Mouse (Mus musculus) cerebellum, adult 11-12 months (tissue): ENCODE measurements around the gene Nxpe4.
"Not testable (repeated sequence)": the region's sequence is repeated elsewhere in the genome, so short reads cannot be mapped to it uniquely, and the experiment has no call there.

Experiments
- DNase-seq: peaks from one replicate; pipeline ENCODE4 v3.0.0; 2022

Gene Nxpe4

DNA sequence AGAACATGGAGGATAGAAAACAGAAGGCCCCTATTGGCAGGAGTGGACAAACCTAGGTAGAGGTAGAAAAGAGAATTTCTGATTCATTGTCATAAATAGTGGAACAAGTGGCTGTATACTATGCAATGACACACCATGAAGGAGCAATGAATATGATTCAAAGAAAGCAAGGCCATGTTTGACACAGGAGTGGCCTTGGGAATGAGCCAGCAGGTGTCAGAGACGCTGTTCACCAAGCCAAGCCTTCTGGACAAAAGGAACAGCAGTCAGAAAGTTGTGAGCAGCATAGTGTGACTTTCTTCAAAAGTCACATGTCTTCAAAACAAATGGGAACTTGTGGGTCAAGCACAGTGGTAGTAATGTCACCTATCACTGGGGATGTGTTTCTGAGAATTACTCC lies 80.0 kb downstream of the Nxpe4 start:
- DNase-seq: no peak

DNA sequence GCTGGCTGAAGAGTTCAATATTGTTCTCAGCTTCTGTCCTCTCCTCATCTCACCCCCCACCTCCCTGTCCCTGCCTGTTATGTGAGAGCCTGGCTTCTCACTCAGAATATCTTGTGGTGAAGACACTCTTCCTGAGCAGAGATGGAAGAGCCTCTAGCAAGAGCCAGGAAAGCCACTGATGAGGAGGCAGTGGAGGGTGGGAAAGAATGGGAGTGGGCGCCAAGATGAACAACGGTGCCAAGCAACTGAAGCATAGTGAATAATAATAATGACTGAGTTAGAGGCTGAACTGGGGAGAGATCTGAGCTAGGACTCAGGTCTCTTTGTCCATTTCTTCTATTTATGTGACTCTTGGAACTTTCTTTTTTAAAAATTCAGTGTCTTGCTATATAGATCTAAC lies 80.9 kb downstream of the Nxpe4 start:
- DNase-seq: no peak

DNA sequence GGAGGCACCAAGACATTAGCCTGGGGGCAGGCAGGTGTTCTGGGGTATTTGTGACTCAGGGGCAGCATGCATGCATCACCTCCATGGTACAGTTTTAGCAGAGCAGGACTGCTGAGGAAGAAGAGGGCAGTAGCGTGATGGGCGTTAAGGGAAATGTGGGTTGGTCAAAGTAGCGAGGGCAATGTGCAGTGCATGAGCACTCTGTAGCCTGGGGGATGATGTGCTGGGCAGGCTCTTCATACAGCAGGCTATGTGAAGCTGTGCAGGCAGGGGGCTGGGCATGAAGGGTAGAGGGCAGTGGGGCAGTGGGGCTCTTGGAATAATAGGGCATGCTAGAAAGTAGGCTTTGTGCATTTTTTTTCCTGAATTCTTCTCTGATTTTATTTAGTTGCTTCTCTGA lies 82.4 kb downstream of the Nxpe4 start:
- no peak for DNase-seq

DNA sequence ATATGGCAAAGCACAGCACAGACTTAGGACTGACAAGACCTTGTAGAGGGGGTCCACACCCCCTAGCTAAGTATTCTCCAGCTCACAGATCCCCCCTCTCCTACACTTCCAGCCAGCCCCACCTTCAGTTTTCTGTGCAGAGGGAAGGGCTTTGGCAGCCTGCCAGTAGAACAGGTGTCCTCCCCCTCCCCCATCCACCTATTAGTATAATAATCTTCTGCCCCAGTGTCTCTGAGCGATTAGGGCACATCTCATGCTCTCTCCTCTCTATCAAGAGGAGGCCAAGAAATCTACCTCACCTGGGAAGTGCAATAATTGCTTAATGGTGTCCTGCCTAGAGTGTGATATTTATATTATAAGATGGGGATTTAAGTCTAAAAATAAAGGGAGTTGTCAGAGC lies 83.7 kb downstream of the Nxpe4 start:
- no peak for DNase-seq

DNA sequence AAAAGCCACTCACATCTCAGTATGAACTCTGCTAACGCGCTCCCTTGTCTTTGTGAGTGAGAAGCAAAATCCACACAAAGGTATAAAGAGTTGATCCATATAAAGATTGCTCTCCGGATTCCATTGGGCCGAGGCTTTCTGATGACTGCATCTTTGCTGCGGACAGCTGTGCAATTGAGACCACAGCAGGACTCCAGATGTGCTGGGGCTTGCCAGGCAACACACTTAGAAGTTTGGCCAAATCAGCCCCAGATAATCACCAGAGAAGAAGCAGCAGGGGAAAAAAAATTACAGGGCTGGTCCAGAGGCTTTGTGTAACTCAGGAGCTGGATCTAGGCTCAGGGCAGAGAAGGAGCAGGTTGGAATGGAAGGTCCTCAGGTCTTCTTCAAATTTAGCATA lies 85.5 kb downstream of the Nxpe4 start:
- no peak for DNase-seq

DNA sequence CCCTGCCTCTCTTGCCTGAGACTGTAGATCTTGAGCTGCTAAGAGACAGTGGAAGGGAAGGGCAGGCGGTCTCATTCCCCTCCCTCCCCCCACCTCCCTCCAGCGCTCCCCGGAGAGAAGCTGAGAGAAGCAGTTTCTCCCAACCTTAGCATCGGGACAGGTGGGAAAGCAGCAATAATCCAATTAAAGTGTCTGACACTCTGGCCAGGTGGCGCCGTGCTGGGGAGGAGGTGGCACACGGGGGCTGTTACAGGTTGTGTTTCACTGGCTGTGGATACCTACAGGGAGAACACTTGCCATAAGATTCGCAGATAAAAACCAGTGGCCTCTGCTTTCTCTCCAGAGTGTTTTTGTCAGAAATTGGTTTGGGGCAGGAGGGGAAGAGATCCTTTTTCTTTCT lies 90.4 kb downstream of the Nxpe4 start:
- DNase-seq: no peak

DNA sequence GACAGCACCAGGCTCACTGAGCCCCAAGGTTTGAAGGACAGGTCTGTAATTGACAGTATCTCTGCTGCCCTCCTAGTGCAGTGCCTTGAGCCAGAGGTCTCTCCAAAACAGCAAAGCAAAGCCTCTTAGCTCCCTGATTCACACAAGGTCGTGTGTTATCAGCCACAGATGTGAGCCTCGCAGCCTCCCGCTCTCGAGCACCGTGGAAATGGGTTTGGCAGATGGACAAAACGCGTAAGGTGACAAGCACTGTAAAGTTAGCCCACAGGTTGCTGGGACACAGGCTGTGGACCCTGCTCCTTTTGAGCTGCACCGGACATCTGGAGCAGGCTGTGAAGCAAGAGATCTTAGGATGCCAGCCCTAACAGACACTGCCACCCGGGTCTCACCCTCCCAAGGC lies 95.2 kb downstream of the Nxpe4 start:
- no peak for DNase-seq

DNA sequence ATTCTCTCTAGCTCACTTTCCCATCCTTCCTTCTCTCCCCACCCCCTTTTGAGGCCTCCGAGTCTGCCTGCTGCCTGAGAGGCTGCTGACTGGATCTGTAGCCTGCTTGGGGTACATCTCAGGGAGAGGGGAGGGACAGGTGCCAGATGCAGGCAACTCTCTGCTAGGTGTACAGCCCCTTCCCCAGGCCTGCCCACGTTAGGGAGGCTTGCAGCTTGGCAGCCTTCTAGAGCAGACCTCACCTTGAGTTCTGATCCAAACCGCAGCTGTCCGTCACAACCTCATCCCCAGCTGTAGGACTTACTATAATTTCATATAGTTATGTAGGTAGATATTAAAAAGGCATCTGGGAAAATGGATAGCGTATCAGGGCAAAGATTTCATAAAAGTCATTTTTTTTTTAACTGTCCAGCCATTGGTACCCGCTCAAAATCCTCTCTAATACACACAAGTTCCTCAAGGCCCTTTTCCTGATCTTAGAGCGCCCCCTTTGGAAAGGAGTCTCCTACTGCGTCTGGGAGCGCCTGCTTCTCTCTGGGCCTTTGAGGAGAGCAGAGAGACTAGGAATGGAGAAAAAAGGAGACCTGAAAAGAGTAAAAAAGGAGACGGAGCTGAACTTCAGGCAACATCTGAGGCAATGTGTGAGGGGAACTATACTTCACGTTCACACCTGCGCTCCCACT lies 96.1 kb downstream of the Nxpe4 start:
- peak; percentile 14 for DNase-seq

DNA sequence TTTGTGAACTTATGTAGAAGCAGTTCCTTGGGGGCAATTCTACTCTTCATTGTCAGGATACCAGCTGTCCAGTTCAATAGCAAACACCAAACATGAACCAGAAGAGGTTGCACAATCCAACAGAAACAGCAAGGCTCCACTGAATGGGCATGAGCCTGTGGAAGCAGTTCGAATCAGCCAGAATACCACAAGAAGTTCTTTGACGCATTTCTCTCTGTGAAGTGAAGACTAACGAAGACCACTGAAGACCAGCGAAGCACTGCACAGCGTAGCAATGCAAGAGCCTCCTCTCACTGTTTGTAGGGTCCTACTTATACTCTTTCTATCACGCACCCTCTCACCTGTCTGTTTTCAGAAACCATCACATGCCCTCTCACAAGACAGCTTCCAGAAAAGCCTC lies 102.8 kb downstream of the Nxpe4 start:
- DNase-seq: no peak

DNA sequence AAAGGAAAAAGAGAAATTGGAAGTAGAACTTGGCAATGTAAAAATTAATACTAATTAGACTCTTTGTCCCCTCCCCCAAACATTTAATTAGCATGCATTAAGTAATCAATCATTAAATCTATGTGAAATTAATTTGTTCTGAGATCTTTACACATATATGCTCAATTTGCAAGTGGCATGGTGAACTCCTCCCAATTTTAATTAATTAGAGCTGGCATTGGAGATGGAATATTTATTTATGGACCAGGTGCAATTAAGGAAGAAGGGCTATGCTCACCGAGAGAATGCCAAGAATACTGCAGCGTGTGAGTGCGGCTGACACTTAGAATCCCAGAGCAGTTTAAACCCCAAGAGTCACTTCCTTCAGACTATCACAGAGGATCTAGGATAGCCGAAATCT lies 103.7 kb downstream of the Nxpe4 start:
- DNase-seq: no peak

DNA sequence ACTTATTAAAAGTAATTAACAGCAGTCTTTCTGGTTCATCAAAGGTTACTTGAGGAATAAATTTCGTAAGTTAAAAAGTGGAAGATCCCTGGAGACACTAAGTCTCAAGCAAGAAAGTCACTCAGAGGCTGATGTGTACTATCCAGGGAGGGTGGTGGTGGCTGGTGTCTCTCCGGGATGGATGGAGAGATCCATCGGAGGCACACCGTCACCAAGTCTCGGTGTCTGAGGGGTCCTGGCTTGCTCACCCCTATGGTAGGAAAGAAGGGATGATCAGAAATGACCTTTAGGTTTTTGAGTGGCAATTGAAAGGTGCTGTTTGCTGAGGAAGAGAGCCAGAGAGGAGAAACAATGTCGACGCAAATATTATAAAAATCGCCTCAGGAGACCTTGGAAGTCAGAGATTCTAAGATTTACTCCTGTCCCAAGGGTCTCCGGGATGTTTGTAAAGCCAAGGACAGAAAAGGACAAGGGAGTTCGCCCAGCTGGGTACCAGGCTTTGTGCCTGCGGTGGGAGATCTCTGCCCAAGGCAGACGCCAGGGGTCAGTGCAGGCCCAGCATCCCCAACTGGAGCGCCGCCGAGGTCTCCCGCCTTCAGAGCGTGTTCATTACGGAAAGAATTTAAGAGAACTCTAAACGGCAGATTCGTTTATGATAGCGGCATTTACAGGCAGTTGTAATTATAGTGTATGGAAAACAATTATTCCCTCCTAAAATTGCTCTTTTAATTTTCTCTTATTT lies 104.6 kb downstream of the Nxpe4 start:
- peak; percentile 47 for DNase-seq

DNA sequence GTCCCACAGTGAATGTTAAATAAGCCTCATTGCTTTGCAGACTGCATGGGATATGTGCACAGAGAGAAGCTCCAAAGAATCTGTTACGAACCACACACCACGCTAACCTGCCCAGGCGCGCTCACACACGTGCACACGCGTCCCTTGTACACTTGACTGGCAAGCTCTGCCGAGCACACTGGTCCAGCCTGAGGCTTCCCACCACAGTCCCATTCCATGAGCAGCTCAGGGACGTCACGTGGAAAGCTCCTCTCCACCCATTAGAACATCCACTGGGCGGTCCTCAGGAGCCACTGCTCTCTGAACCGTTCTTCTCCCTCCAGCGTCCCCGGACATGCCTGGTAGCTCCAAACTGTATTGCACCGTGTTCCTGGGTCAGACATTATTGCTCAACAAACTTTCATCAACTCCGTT lies 105.2 kb downstream of the Nxpe4 start:
- peak; percentile 39 for DNase-seq

DNA sequence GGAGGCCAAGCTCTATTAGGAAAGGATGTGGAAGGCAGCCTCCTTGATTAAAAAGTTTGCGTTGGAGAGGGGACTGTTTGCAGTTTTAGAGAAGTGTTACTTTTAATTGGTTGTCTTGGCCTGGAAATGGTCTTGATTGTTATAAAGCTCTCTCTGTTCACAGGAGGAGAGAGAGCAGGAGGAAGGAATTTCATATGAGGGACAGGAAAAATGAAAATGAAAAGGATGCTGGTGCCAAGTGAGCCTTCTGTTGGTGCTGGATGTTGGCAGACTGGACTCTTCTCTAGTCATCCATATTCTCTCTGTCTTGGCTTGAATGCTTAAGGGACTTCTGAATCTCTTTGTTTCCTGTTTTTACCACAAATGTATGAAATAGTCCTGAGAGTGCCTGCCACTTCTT lies 106.1 kb downstream of the Nxpe4 start:
- peak; percentile 8 for DNase-seq

DNA sequence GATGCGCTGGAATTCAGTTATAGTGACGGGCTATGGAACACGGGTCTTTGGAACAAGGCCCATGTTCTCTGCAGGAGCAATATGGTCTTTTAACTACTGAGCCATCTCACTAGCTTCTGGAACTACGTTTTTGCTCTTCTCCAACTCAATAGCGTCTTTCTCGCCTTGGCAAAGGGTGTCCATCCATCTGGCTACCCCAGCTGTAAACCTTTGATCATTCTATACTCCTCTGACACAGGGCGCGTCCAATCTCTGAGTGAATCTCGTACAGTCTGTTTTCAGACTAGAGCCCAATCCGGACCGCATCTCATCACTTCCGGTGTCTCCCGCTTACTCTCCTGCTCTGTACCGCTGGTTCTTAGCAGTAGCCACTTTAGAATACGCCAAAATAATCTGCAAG lies 115.0 kb downstream of the Nxpe4 start:
- no peak for DNase-seq

DNA sequence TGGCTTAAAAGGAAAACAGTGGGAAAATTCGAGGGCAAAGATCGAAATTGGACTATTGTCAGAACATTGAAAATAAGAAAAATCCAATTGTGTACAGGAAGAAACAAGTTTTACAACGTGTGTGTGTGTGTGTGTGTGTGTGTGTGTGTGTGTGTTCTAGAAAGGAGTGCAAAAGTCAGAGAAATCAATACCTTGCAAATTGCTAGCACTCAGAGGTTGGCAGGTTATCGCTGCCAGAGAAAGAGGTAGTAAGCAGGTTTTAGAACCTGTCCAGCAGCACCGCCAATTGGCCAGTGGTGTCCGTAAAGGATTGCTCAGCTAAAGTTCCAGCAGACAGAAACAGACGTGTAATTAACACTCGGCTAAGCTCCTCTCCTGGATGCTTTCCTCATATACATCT lies 122.4 kb downstream of the Nxpe4 start:
- no peak for DNase-seq

DNA sequence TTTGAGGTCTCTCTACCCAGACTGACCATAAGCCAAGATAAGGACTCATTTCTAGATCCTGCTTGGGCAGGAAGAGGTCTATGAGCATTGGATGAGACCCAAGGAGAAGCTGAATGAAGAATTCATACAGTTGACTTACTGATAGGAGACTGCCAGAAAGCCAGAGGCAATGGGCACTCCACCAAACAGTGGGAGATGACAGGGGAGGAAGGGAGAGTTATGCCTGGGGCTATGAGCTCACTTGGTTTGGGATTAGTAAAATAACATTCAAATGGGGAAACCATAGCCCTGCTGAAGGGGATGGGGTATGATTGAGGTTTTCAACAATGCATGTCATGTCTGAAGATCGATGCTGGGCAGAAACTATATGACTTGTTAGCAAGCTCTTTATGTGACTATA lies 128.5 kb downstream of the Nxpe4 start:
- DNase-seq: no peak

DNA sequence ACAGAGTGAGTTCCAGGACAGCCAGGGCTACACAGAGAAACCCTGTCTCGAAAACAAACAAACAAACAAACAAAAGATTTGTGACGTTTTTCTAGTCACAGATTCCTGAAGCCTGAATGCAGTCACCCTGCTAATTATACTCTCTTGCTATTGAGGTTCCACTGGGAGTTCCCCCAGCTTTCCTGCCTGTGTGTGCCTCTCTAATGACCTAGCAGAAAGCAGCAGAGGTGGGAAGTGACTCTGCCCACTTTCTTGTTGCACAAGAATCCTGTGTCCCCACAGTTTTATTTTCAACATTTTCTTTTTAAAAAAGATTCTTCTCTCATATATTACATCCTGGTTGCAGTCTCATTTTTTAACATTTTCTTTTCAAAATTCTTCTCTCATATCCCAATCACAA lies 132.9 kb downstream of the Nxpe4 start:
- no peak for DNase-seq

DNA sequence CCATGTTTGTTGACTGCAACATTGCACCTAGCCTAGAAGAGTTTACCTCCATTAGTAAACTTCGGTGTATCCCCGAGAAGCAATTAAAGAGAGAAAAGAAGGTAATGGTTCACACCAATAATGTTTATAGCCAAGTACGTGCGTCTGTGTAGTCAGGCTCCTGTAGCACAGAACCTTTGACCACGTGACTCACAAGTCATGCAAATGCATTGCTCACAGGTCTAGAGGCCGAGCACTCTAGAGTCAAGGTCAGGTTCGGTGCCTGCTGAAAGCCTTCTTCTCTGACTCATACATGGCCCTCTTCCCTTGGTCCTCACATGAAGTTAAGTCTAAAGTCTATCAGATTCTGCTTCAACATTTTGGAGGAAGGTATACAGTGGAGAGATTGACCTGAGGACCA lies 137.2 kb downstream of the Nxpe4 start:
- DNase-seq: no peak

DNA sequence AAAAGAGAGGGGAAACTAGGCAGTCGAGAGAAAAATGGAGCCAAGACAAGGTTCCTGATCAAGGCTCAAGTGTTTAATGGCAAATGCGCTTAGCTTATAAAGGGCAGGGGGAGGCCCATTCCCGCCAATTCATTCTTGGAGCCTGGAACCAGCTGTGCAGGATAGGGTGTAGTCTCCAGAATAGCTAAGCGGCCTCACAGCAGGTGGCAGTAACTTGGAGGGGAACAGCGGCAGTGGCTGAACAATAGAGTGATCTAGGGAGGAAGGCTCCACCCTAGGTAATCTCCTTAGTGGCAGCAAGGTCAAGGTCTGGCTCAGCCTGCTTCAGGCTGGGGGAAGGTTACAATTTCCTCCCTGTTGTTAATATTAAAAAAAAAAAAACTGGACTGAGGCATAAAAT lies 141.7 kb downstream of the Nxpe4 start:
- not testable (repeated sequence) for DNase-seq

DNA sequence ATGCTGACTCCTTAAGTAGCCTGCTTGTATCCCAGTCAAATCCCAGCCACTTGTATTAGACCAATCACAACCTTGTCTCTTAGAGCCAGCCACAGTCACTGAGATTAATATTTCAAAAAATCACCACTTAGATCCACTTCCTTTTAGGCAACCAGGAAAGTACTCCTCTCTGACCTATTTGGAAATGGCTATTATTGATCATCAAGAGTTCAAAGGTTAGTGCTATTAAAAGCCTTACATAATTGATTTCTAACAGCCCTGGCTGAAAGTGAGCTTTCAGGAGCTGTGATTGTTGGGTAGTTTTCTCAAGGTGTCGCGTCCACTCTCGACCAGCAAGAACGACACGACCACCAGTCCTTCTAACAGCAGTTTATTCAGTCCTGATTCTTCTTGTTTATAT lies 149.4 kb downstream of the Nxpe4 start:
- no peak for DNase-seq

DNA sequence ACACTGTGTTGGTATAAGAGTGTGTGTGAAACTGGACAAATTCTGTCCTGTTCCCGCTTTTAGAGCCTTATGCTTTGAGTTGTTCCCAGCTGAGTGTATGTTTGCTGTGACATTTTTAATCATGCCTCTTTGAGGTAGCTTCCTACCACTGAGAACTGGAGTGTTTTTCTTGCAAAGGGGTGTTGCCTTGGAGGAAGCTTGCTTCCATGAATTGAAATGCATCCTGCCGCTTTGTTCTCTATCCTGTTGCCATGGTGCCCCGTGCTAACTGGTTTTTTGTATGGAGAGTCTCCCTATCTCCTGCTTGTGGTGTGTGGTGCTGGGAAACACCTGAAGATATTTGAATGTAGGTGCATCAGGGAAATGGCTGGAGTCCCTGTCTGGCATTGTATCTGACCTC lies 152.4 kb downstream of the Nxpe4 start:
- DNase-seq: no peak

DNA sequence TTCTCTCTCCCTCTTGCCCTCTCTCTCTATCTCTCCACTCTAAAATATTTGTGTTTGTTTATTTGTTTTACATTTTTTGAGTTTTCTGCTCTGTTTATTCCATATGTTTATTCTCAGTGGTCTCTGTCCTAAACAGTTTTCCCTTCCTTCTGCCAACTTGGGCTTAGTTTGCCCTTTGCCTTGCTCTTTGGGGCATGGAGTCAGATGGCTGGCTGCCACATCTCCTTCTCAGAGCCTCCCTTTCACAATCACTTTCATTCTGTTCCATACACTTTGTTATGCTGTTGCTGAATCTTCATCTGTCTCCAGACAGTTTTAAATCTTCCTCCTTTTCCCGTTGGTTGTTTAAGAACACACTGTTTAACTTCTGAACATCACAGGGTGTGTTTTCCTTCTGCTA lies 154.0 kb downstream of the Nxpe4 start:
- DNase-seq: no peak

DNA sequence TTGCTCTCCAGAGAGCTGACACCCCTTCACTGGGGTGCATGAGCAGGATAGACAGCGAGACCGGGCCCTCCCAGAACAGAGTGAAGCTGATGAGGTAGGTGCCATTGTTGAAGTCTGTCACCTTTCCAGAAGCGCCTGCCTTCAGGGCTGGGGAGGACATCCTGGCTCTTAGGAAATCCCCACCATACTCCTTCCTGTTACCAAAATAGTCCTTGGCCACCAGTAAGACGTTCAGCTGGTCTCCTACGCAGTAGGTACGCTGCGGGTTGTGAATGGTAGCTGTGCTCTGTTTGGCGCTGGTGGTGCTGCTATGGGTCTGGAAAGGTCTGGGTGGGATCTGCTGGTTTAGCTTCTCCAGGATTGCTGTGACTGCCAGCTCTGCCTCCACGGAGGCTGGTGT lies 164.5 kb downstream of the Nxpe4 start:
- no peak for DNase-seq

DNA sequence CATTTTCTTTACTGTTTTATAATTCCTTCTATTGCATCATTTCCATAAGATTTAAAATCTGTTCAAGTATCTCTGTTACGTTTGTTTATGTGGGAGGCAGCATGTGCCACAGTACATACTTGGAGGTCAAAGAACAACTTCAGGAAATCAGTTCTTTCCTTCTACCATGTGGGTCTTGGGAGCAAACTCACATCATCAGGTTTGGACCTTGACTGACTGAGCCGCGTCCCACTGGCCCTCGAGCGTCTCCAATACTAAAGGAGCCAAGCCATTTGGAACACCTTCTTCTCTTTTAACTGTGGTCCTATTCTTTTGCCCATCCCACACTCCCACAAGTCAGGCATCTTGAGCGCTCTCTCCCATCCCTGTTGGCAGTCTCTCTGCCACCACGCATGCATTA lies 167.8 kb downstream of the Nxpe4 start:
- no peak for DNase-seq
